Mouse (Mus musculus): ENCODE data around the gene Ndufb10.

- TF ChIP-seq CTCF (IDR thresholded peaks at IDR 0.05; ENCODE audit: low read depth) (peak; percentile 50), EP300 (optimal IDR thresholded peaks at IDR 0.05) (no peak)
These were observed 13.0 kb upstream of the Ndufb10 start for GRCm38 (mm10) chr17:24737135-24737810.

All from stomach, postnatal 0 days (tissue).